Mouse (Mus musculus): ENCODE results near the gene Kctd6.

The Kctd6 gene

GRCm38 (mm10) chr14:8213803-8214224 lies at the start of gene Kctd6:
Kctd6 (plus strand) TSS chr14:8214140.
- peak; percentile 95 for DNase-seq (ENCODE audit: low read depth)

- DNase-seq (ENCODE audit: low read depth): no peak
Measured at GRCm38 (mm10) chr14:8164463-8164862, 49.5 kb upstream of the Kctd6 start.

DNA sequence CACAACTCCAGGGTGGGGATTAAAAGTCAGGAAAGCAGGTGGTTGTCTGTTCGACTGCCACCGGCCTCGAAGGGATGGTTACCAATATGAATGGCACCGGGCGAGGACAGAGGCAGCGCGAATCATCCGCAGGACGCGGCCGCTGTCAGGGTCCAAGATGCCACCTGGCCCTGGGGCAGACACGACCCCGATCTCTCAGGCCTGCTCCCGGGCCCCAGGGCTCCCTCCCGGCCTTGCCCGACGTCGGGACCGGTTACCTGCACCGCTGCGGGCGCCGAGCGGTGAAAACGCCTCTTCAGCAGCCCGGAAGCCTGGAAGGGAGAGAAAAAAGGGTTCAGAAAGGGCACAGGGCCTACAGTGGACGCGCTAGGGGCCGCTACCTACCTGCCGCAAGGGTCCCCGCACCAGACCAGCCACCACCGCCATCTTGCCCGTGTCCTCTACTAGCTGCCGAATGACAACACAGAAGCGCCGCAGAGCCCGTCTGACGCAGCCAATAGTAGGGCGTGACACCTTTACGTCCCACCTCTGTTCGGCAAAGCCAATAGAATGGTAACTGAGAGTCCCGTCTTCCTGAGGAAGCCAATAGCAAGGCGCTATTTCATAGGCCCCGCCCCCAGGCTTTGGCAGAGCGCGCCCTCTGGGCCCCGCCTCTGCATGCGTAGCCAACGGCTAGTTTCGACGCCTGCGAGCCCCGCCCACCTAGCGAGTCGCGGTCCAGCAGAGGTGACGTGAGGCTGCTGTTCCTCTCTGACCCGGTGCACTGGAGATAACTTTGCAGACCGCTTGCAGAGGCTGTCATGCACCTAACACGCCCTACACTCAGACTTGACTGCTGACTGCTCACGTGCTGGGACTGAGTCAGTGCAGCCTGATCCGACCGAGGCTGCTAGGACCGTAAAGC lies 41.2 kb upstream of the Kctd6 start, which contains the start of gene Pdhb:
Pdhb (minus strand) TSS at position 519 of the 904 bp plus-strand sequence.
- peak; percentile 99 for DNase-seq (ENCODE audit: low read depth)

DNA sequence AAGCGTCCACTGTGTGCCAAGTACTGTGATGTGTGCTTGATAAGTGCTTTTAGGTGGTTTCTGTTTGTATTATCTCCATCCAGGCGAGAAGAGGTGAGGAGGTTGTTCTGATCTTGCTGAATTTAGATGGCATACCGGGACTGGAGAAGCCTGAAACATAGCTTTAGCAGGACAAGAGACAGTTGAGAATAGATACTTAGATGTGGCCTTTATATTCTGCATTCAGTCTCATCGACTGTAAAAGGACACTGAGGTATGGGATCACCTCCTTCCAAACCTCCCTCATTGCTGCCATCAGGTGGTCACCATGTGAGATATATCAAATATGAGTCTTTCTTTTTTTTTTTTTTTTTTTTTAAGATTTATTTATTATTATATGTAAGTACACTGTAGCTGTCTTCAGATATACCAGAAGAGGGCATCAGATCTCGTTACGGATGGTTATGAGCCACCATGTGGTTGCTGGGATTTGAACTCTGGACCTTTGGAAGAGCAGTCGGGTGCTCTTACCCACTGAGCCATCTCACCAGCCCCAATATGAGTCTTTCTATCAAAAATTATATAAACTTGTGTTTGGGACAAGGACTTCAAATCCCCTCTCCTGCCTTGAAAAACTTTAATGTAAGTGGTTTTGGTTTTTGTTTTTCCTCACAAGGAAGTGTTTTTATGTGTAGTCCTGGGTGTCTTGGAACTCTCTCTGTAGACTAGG lies 40.2 kb upstream of the Kctd6 start:
- DNase-seq (ENCODE audit: low read depth): peak; percentile 80

- DNase-seq (ENCODE audit: low read depth): peak; percentile 38
Measured at GRCm38 (mm10) chr14:8174634-8175033, 39.3 kb upstream of the Kctd6 start.

DNA sequence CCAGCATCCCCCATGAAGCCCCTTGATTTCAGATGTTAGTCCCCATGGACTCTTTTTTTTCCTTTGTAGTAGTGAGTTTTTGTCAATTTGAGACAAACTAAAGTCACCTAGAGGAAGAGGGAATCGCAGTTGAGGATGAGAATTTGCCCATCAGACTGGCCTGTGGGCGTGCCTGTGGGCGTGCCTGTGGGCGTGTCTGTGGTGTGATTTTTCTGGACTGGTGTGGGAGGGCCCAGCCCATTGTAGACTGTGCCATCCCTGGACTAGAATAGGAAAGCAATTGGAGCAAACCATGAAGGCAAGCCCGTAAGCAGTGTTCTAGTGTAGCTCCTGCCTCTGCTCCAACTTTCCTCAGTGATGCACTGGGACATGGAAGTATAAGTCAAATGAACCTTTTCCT lies 37.7 kb upstream of the Kctd6 start:
- DNase-seq (ENCODE audit: low read depth): peak; percentile 54

DNA sequence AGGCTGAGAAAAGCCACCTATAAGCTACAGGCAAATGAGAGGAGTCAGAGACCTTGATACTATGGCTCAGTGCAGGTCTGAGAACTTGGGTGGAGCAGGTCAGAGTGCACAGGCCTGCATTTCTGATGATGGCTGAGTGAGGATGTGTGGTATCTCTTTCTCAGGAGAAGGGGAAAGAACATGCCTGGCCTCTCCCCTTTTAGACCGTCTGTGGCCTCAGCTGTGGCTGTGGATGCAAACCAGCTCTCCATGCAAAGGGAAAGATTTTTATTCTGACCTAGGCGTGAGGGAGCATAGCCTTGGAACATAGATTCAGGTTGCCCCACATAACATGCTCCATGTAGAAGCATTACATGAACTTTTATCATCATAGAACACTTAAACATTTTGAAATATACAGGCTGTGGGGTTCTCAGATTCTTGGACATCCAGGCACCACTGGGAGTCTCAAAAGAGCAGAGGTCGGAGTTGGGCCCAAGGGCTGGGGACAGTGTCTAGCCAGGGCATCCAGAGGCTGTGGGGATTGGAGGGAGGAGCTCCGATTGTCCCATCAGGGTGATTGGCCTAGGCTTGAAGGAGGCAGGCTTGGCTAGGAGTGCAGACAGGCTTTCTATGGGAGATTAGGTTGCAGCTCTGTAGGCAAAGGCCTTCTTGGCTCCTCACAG lies 33.4 kb upstream of the Kctd6 start:
- no peak for DNase-seq (ENCODE audit: low read depth)

DNA sequence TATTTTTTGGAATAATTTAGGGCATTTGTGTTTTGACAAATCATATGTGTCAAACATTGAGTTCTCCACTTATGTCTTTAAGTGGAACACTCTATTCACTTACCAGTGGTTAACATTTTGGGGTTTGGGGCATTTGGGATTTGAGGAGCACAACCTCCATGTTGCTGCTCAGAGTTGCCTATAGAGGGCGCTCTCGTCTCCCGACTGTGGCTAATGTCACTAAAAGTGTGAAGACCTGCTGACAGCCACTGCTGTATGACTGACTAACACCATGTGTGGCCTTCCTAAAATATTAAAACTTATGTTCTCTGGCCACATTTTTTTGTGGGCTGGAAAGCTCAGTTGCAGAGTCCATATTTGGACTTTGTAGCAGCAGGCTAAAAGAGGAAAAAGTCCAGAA lies 30.6 kb upstream of the Kctd6 start:
- DNase-seq (ENCODE audit: low read depth): peak; percentile 24

GRCm38 (mm10) chr14:8186278-8187045 lies 27.5 kb upstream of the Kctd6 start:
- no peak for DNase-seq (ENCODE audit: low read depth)

DNA sequence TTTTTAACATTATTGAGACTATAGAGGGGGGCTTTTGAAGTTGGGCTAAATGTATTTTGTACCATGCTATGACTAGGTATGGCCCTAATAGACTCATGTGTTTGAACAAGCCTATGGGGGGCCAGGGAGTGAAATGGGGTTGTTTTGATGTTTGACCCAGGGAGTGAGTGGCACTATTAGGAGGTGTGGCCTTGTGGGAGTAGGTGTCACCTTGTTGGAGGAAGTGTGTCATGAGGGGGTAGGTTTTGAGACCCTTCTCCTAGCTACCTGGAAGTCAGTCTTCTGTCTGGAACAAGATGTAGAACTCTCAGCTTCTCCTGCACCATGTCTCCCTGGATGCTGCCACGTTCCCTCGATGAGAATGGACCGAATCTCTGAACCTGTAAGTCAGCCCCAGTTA lies 23.4 kb upstream of the Kctd6 start:
- DNase-seq (ENCODE audit: low read depth): no peak

- no peak for DNase-seq (ENCODE audit: low read depth)
Measured at GRCm38 (mm10) chr14:8191331-8191965, 22.5 kb upstream of the Kctd6 start.

DNA sequence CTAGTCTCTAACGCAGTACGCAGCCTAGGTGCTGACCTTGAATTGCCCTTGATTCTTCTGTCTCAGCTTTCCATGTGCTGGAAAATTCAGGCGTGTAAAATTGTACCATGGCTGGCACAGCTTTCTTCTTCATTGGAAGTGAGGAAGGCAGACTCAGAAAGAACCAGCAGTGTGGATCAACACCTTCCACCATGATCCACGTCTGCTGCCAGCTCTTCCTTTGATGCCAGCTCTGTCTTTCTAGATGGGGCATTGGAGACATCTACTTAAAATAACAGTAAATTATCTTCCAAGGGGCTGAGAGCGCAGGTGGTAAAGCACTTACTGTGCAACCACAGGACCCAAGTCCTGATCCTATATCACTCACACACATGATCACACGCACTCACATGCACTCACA lies 21.2 kb upstream of the Kctd6 start:
- no peak for DNase-seq (ENCODE audit: low read depth)

DNA sequence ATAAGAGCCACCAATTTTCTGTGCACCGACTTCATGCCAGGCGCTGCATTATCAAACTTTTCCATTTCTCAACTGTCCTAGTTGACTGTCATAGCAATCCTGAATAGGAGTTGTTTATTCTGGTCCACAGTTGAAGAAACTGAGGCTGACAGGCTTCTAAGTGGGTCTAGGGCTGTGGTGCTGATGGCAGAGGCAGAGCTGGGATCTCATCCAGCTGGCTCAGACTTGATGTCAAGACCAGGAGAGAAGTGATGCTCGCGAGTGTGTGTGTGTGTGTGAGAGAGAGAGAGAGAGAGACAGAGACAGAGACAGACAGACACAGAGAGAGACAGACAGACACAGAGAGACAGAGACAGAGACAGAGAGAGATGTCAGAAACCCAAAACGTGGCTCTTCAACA lies 13.2 kb upstream of the Kctd6 start:
- DNase-seq (ENCODE audit: low read depth): no peak

DNA sequence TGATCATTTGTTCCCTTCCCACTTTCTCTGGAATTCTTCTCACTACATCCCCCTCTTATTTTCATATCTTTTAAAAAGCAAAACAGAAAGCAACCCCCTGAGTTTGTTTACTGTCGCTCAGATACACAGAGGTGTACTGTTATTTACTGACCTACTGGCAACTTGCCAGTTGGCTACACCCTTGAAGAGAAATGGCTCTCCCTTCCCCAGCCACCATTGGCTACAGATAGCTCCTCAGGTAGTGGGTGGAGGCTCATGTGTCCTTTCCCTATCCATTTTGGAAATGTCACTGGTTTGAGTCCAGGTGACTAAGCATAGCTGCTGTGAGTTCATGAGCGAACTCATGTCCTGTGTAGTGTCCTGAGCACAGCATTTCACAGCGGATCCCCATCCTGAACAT lies 12.2 kb upstream of the Kctd6 start:
- no peak for DNase-seq (ENCODE audit: low read depth)

DNA sequence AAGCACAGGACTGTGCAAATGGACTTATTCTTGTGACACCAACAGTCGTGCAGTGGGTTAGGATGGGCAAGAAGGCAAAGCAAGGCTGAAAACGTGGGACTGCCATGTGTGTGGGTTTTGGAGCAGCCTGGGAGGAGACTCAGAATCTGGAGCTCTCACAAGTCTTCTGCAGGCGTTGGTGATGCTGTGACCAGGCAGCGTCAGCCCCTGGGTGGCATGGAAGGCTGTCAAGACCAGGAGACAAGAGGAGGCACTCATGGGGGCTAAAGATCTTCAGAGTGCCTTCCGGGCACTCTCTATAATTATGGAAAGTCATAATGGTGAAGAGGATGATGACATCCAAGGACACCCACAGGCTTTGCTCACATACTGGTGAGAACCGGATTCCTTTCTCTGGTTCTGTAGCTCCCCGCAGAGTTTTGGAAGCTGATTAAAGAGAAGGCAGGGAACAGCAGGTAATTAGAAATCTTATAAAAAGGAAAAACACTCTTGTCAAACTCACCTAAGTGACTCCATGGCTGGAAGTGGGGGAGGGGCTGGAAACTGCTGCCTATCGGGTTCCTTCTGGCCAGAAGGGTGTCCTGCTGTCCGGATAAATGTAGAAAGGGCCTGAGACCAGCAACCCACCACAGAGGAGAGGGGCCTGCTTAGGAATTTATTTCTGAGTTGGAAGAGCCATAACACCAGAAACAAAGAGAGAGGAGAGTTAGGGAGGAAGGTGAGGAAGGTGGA lies 7.6 kb upstream of the Kctd6 start:
- no peak for DNase-seq (ENCODE audit: low read depth)

DNA sequence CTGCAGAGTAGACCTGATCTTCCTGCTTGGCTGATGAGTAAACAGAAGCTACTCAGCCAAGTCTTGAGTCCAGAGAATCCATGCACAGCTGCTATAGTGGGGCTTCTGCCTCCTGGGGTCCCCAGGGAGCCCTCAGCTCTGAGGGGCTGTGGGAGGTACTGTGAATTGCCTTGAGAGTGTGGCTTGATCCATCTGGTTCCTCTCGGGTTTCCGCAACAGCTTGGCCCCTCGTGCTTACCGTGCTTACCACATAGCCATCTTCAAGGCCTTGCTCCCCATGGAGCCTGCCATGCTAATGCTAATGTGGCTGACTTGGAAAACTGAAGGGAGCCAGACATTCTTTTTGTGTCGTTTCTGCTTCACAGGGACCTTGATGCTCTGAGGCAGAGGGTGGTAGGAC lies 6.8 kb upstream of the Kctd6 start:
- no peak for DNase-seq (ENCODE audit: low read depth)

DNA sequence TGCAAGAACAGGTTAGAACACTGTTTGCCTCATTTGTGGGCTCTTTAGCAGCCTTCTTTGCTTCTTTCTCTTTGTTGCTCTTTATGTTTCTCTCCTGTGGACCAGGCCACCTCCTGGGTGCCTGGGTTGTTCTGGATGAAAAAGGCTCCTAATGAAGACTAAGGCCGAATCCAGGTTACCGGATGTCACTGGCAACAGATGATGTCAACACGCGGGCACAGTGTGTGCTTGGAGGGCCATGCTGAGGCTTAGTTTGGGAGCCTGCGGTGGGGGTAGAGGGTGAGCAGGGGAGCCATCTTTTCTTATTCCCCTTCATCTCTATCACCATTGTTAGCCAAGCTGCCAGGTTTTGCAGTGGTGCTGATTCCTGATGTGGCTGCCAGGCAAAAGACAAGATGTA lies 6.4 kb upstream of the Kctd6 start:
- DNase-seq (ENCODE audit: low read depth): no peak

DNA sequence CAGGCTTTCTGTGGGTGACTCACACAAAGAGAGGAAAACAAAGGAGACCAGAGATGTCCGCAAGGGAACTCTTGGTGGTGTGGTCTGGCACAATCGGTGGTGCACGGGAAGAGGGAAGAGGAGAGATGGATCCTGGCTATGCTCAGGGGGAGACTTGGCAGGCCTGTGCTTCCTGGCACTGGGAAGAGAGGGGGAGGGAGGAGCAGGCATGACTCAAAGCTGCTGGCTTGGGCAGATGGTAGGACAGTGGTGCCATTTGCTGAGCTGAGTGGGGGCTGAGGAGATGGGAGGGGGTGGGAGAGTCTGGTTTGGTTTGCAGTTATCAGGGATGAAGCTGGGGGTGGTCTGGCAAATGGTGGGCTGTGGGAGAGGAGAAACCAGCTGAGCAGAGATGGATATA lies 5.1 kb upstream of the Kctd6 start:
- no peak for DNase-seq (ENCODE audit: low read depth)

- DNase-seq (ENCODE audit: low read depth): no peak
Measured at GRCm38 (mm10) chr14:8209896-8210295, 4.0 kb upstream of the Kctd6 start.

- no peak for DNase-seq (ENCODE audit: low read depth)
Measured at GRCm38 (mm10) chr14:8212996-8213395, 944 bp upstream of the Kctd6 start.

Data from 416B (cell line).